Mouse (Mus musculus) midbrain, embryonic 15.5 days (tissue): ENCODE data around the gene Rhox2b. TPM values are rescaled to one million over a fixed set of nuclear protein-coding genes. Genes with fewer than 3 reads are reported as not detected.
"Not testable (repeated sequence)": the region's sequence is repeated elsewhere in the genome, so short reads cannot be mapped to it uniquely, and the experiment has no call there.

Experiments used
- ATAC-seq: fragments of 200-750 bp; cut with Nextera tagmentation; replicated peaks from 2 replicates; pipeline ENCODE4 v1.8.0; 2017; ENCODE audit warnings: moderate TSS enrichment
- H3K27ac ChIP-seq: fragments of 300-500 bp; sonication (generic); 2 replicates; pipeline ENCODE4 v1.5.1; 2015; ENCODE audit warnings: mild to moderate bottlenecking, inconsistent platforms
- H3K27me3 ChIP-seq: fragments of 300-500 bp; sonication (generic); replicated peaks from 2 replicates; pipeline ENCODE4 v1.6.1; 2015; ENCODE audit warnings: inconsistent platforms
- H3K36me3 ChIP-seq: fragments of 300-500 bp; sonication (generic); replicated peaks from 2 replicates; pipeline ENCODE4 v1.6.1; 2015; ENCODE audit warnings: inconsistent platforms
- H3K4me1 ChIP-seq: fragments of 300-500 bp; sonication (generic); 2 replicates; pipeline ENCODE4 v1.6.1; 2015; ENCODE audit warnings: inconsistent platforms
- H3K4me2 ChIP-seq: fragments of 300-500 bp; sonication (generic); 2 replicates; pipeline ENCODE4 v1.6.1; 2015; ENCODE audit warnings: inconsistent platforms, mild to moderate bottlenecking, moderate library complexity
- H3K4me3 ChIP-seq: fragments of 300-500 bp; sonication (generic); 2 replicates; pipeline ENCODE4 v1.5.1; 2015; ENCODE audit warnings: mild to moderate bottlenecking, inconsistent platforms
- H3K9ac ChIP-seq: fragments of 300-500 bp; sonication (generic); 2 replicates; pipeline ENCODE4 v1.6.1; 2015; ENCODE audit warnings: mild to moderate bottlenecking, inconsistent platforms
- H3K9me3 ChIP-seq: fragments of 300-500 bp; sonication (generic); 2 replicates; pipeline ENCODE4 v1.6.1; 2016; ENCODE audit warnings: inconsistent platforms
- WGBS: fragments of 180-500 bp; shearing (Covaris S2); methylation state at CpG from one replicate; pipeline ENCODE4 v1.1.7; 2015; ENCODE audit warnings: mixed read lengths; 5-methylcytosine and 5-hydroxymethylcytosine counted together
- polyA plus RNA-seq: library from polyadenylated mRNA; unstranded; fragments of >200 nt; fragmentation: Nextera tagmentation; extraction: Ambion mirVana; gene quantifications from 2 replicates; pipeline ENCODE4 v1.2.1, GENCODE M21; 2015

Rhox2b gene
- polyA plus RNA-seq = not detected in 2 replicates

- H3K4me1 ChIP-seq, H3K27me3 ChIP-seq, ATAC-seq, H3K9ac ChIP-seq, H3K27ac ChIP-seq, H3K36me3 ChIP-seq, H3K9me3 ChIP-seq, H3K4me3 ChIP-seq, H3K4me2 ChIP-seq: not testable (repeated sequence)
- no CpG with 5 or more reads among the region's 9 CpGs for WGBS
Observed at GRCm38 (mm10) chrX:37411767-37412166, at the start of gene Rhox2b. Gene Rhox2b (plus strand): TSS chrX:37412067.

- no CpG with 5 or more reads among the region's 1 CpGs for WGBS
- not testable (repeated sequence) for H3K4me3 ChIP-seq, H3K4me2 ChIP-seq, ATAC-seq, H3K27ac ChIP-seq, H3K4me1 ChIP-seq, H3K9me3 ChIP-seq, H3K27me3 ChIP-seq, H3K36me3 ChIP-seq, H3K9ac ChIP-seq
Observed at GRCm38 (mm10) chrX:37379728-37380127, 32.1 kb upstream of the Rhox2b start, which contains the start of gene Rhox3a2. Gene Rhox3a2 (plus strand): TSS chrX:37380028.

GRCm38 (mm10) chrX:37390548-37390947 lies 21.3 kb upstream of the Rhox2b start, which contains the start of gene Rhox4a2:
Gene Rhox4a2 (plus strand): TSS chrX:37390848.
- H3K9ac ChIP-seq, H3K36me3 ChIP-seq, H3K4me2 ChIP-seq, H3K27ac ChIP-seq, H3K27me3 ChIP-seq, H3K4me1 ChIP-seq, ATAC-seq, H3K9me3 ChIP-seq, H3K4me3 ChIP-seq: not testable (repeated sequence)
- 97% methylated on average over 9 of the region's 16 CpGs for WGBS

GRCm38 (mm10) chrX:37432194-37432593 lies 20.3 kb downstream of the Rhox2b start, which contains the start of gene Rhox4b:
Gene Rhox4b (plus strand): TSS chrX:37432494.
- not testable (repeated sequence) for H3K27ac ChIP-seq, H3K4me2 ChIP-seq, H3K9ac ChIP-seq, H3K36me3 ChIP-seq, H3K4me3 ChIP-seq, H3K27me3 ChIP-seq, H3K4me1 ChIP-seq, H3K9me3 ChIP-seq, ATAC-seq
- WGBS = 94% methylated on average over 14 of the region's 15 CpGs

DNA sequence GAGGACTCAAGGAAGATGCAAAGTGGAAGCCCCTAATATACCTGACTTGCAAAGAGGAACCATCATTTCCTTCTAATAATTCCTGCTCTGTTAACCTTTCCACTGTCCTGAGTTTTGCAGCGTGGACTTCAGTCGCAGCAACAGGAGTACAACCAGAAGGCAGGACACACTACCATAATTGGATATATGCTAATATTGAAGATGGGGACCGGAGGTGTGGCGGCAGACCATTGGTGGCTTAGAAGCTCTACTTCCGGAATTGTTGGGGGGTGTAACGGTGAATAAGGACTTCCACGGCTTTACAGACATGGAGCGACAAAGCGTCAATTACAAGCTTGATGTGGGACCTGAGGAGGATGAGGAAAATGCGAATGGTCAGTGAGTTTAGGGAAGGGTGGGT lies 41.5 kb downstream of the Rhox2b start, which contains the start of gene Rhox2c:
Gene Rhox2c, plus strand, starts transcription at position 301 of the 400 bp plus-strand sequence.
- not testable (repeated sequence) for H3K4me2 ChIP-seq, H3K27me3 ChIP-seq, H3K36me3 ChIP-seq, H3K9me3 ChIP-seq, H3K4me1 ChIP-seq, H3K27ac ChIP-seq, H3K4me3 ChIP-seq, H3K9ac ChIP-seq, ATAC-seq
- 95% methylated on average over 8 of the region's 10 CpGs for WGBS

- not testable (repeated sequence) for H3K27me3 ChIP-seq, H3K27ac ChIP-seq, H3K4me1 ChIP-seq, H3K9me3 ChIP-seq, H3K36me3 ChIP-seq, ATAC-seq, H3K4me2 ChIP-seq, H3K9ac ChIP-seq, H3K4me3 ChIP-seq
- WGBS = 93% methylated on average over 3 of the region's 4 CpGs
Observed at GRCm38 (mm10) chrX:37458285-37458684, 46.4 kb downstream of the Rhox2b start, which contains the start of gene Rhox3c. Gene Rhox3c (plus strand): TSS chrX:37458585.

Other genes starting within 250 kb of the Rhox2b start
- 0.09 and 0.28 TPM in 2 replicates for gene Akap14, start 243.2 kb upstream of the Rhox2b start, polyA plus RNA-seq
- 638 and 672 TPM in 2 replicates for gene Ndufa1, start 220.9 kb upstream of the Rhox2b start, polyA plus RNA-seq
- gene Rnf113a1, start 220.8 kb upstream of the Rhox2b start, polyA plus RNA-seq = 18.1 and 19.8 TPM in 2 replicates
- not detected in 2 replicates for gene Gm9, start 201.0 kb upstream of the Rhox2b start, polyA plus RNA-seq
- gene Rhox1, start 189.8 kb upstream of the Rhox2b start, polyA plus RNA-seq = not detected in 2 replicates
- gene Rhox2a, start 167.1 kb upstream of the Rhox2b start, polyA plus RNA-seq = not detected in 2 replicates
- gene Rhox3a, start 162.1 kb upstream of the Rhox2b start, polyA plus RNA-seq = not detected in 2 replicates
- gene Rhox4a, start 146.7 kb upstream of the Rhox2b start, polyA plus RNA-seq = not detected in 2 replicates
- gene Rhox3a2, start 32.0 kb upstream of the Rhox2b start, polyA plus RNA-seq = not detected in 2 replicates
- not detected in 2 replicates for gene Rhox4a2, start 21.2 kb upstream of the Rhox2b start, polyA plus RNA-seq
- gene Rhox4b, start 20.4 kb downstream of the Rhox2b start, polyA plus RNA-seq = not detected in 2 replicates
- gene Rhox2c, start 41.6 kb downstream of the Rhox2b start, polyA plus RNA-seq = not detected in 2 replicates
- gene Rhox3c, start 46.5 kb downstream of the Rhox2b start, polyA plus RNA-seq = not detected in 2 replicates
- not detected in 2 replicates for gene Rhox4c, start 68.3 kb downstream of the Rhox2b start, polyA plus RNA-seq
- gene Rhox2d, start 81.4 kb downstream of the Rhox2b start, polyA plus RNA-seq = not detected in 2 replicates
- not detected in 2 replicates for gene Rhox4d, start 102.3 kb downstream of the Rhox2b start, polyA plus RNA-seq
- not detected in 2 replicates for gene Rhox2e, start 118.4 kb downstream of the Rhox2b start, polyA plus RNA-seq
- not detected in 2 replicates for gene Rhox3e, start 130.0 kb downstream of the Rhox2b start, polyA plus RNA-seq
- gene Rhox4e, start 145.3 kb downstream of the Rhox2b start, polyA plus RNA-seq = not detected in 2 replicates
- gene Rhox2f, start 159.3 kb downstream of the Rhox2b start, polyA plus RNA-seq = not detected in 2 replicates
- not detected in 2 replicates for gene Rhox3f, start 168.9 kb downstream of the Rhox2b start, polyA plus RNA-seq
- not detected in 2 replicates for gene Rhox4f, start 195.6 kb downstream of the Rhox2b start, polyA plus RNA-seq
- gene Rhox3g, start 216.5 kb downstream of the Rhox2b start, polyA plus RNA-seq = not detected in 2 replicates
- not detected in 2 replicates for gene Rhox2g, start 231.4 kb downstream of the Rhox2b start, polyA plus RNA-seq
- gene Rhox4g, start 239.3 kb downstream of the Rhox2b start, polyA plus RNA-seq = not detected in 2 replicates